Mouse (Mus musculus) heart, embryonic 16.5 days (tissue): ENCODE measurements around the gene 2900026A02Rik. TPM values are rescaled to one million over a fixed set of nuclear protein-coding genes. Genes with fewer than 3 reads are reported as not detected.

Experiments used
- ATAC-seq: fragments of 200-750 bp; cut with Nextera tagmentation; replicated peaks from 2 replicates; pipeline ENCODE4 v1.8.0; 2017; ENCODE audit warnings: moderate number of reproducible peaks; ENCODE audit not compliant: insufficient read depth, low FRiP score; ENCODE audit errors: extremely low read depth
- H3K27ac ChIP-seq: fragments of 300-500 bp; sonication (generic); 2 replicates; pipeline ENCODE4 v1.5.1; 2014; ENCODE audit warnings: mild to moderate bottlenecking, low read length, control low read depth, moderate library complexity
- H3K27me3 ChIP-seq: fragments of 300-500 bp; sonication (generic); 2 replicates; pipeline ENCODE4 v1.6.1; 2014; ENCODE audit warnings: low read length, mixed read lengths; ENCODE audit not compliant: control insufficient read depth, insufficient read depth
- H3K36me3 ChIP-seq: fragments of 300-500 bp; sonication (generic); 2 replicates; pipeline ENCODE4 v1.6.1; 2014; ENCODE audit not compliant: control insufficient read depth, insufficient read depth
- H3K4me1 ChIP-seq: fragments of 300-500 bp; sonication (generic); 2 replicates; pipeline ENCODE4 v1.6.1; 2014; ENCODE audit warnings: low read length, mixed read lengths; ENCODE audit not compliant: control insufficient read depth, insufficient read depth
- H3K4me2 ChIP-seq: fragments of 300-500 bp; sonication (generic); 2 replicates; pipeline ENCODE4 v1.6.1; 2014; ENCODE audit warnings: low read depth, mild to moderate bottlenecking, control low read depth, low read length
- H3K4me3 ChIP-seq: fragments of 300-500 bp; sonication (generic); 2 replicates; pipeline ENCODE4 v1.5.1; 2014; ENCODE audit warnings: mild to moderate bottlenecking, control low read depth, low read length
- H3K9ac ChIP-seq: fragments of 300-500 bp; sonication (generic); 2 replicates; pipeline ENCODE4 v1.6.1; 2014; ENCODE audit warnings: low read length, control low read depth
- H3K9me3 ChIP-seq: fragments of 300-500 bp; sonication (generic); replicated peaks from 2 replicates; pipeline ENCODE4 v1.6.1; 2016; ENCODE audit warnings: low read length; ENCODE audit not compliant: control insufficient read depth
- WGBS: fragments of 180-500 bp; shearing (Covaris S2); extraction: QIAGEN DNeasy Blood & Tissue Kit; methylation state at CpG from one replicate; pipeline ENCODE4 v1.1.7; 2014; 5-methylcytosine and 5-hydroxymethylcytosine counted together
- polyA plus RNA-seq: library from polyadenylated mRNA; unstranded; fragments of >200 nt; fragmentation: Nextera tagmentation; extraction: Ambion mirVana; gene quantifications from 2 replicates; pipeline ENCODE4 v1.2.1, GENCODE M21; 2015

Gene 2900026A02Rik
- polyA plus RNA-seq, 1 experiment from 2014 or later, result 14.9 TPM

DNA sequence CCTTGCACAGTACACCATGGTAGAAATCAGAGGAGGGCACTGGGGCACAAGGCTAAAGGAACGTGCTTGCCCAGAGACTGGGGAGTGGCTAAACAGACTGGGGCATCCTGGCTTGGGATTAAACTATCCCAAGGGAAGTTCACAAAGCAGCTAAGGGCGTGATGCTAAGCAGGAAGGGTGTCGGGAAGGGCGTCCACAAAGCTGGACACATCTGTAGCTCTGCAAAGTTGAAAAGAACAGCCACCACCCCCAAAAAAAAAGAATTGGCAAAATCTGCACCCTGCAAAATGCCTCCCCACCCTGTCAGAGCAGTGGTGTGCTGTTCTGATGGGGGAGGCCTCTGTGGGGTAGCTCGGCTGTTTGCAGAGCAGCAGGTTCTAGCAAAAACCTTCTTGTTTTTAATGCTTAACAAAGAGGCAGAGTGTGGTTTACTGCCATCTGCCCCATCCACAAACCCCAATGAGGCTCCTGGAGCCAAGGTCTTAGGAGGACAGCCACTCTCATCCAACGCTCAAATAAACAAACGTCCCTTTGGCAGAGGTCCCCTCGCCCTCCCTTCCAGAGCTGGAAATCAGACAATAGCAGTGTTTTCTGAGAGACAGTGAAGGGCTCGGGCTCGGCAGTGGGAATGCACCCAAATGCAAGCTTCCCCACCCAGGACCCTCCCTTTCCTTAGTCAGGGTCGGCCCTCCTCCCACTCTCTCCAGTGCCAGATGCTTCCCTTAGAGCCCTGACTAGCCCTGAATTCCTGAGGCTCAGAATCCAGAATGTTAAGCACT, 12.2 kb downstream of the 2900026A02Rik start:
- peak; percentile 53 for ATAC-seq
- no peak overlapping the region for H3K9ac ChIP-seq
- 0 out of 2 replicates have a peak, but pooled peaks cover 5% of the 10 kb centered on the region for H3K4me1 ChIP-seq
- H3K27ac ChIP-seq, result peak overlapping the region; percentile 85
- no peaks in the 10 kb centered on the region for H3K36me3 ChIP-seq
- 45% methylated on average over 11 of the region's 11 CpGs for whole genome bisulfite sequencing
- H3K9me3 ChIP-seq, result no peaks in the 10 kb centered on the region
- H3K4me2 ChIP-seq, result no peak overlapping the region
- no peak overlapping the region for H3K4me3 ChIP-seq
- H3K27me3 ChIP-seq, result no peaks in the 10 kb centered on the region

DNA sequence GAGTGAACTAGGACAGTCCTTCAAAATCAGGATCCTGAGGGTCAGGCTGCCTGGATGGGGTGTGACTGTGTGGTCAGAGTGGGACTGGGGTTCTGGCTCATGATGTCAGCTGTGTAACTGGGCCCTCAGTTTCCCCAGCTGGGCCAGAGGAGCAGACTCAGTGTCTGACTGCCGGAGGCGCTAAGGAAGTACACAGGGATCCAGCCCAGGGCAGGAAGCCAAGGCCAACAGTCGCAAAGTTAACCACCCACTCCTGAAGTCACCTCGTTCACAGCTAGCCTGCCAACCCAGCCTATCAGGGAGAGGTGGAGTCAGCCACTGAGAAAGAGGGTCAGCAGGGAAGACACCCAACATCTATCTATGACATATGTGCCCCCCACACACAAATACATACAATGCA, 13.0 kb downstream of the 2900026A02Rik start:
- ATAC-seq, result no peak
- Histone ChIP-seq H3K27me3 (no peaks in the 10 kb centered on the region), H3K36me3 (no peaks in the 10 kb centered on the region), H3K4me1 (0 out of 2 replicates have a peak, but pooled peaks cover 5% of the 10 kb centered on the region), H3K9ac (no peak overlapping the region), H3K4me2 (no peak overlapping the region), H3K9me3 (peaks cover 4% of the 10 kb centered on the region; the same call in 1 of the 2 replicates), H3K4me3 (no peak overlapping the region), H3K27ac (peak overlapping the region; percentile 85)
- 32% methylated on average over 4 of the region's 4 CpGs for WGBS

DNA sequence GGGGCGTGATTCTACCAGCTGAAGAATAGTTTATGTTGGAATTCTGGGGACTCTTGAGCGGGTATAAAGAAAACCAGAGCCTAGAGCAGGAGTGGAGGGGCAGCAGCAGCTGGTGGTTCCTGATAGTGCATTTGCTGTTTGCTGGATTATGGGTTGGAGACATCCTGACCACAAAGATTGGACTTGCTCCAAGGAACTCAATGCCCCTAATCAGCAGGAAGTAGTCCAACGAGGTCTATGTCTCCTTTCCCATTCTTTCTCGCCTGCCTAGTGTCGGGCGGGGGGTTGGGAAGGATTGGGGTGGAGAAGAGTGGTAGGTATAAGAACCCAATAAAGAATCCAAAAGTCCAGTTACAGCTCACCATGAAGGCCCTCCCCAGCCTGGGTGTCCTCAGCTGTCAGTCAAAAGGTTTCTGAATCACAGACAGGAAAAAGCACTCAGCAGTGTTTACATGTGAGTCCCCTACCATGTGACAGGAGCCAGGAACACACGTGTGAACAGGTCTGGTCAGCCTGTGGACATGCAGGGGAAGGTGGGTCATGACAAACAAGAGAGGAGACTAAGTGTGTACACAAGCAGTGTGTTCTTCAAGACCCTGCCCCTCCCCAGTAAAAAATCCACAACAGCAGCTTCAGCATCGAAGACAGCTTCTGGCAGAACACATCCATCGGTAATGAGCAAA, 14.2 kb downstream of the 2900026A02Rik start:
- Histone ChIP-seq H3K36me3 (no peaks in the 10 kb centered on the region), H3K9ac (no peak overlapping the region), H3K4me3 (no peak overlapping the region), H3K27ac (peak overlapping the region; percentile 85), H3K27me3 (no peaks in the 10 kb centered on the region), H3K9me3 (peaks cover 6% of the 10 kb centered on the region; the same call in 1 of the 2 replicates), H3K4me2 (no peak overlapping the region), H3K4me1 (0 out of 2 replicates have a peak, but pooled peaks cover 5% of the 10 kb centered on the region)
- WGBS, result 36% methylated on average over 9 of the region's 9 CpGs
- no peak for ATAC-seq

DNA sequence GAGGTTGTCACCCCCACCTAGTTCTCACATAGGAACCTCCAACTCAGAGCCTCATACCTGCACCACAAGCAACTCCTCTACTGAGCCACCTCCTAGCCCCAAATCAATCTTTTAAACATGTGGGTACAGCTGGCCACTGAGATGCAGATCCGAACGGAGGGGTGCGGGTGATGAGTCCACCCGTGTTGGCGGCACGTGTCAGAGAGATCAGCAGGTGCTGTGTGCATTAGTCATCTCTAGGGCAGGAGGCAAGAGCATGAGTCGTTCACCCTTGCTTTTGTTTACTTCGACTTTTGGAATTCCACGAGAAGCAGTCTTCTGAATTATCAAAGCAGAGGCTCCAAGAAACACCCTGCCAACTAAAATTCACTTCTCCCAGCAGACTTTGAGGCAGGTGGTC, 16.8 kb downstream of the 2900026A02Rik start:
- peaks cover 6% of the 10 kb centered on the region; the same call in 1 of the 2 replicates for H3K4me1 ChIP-seq
- H3K36me3 ChIP-seq, result no peaks in the 10 kb centered on the region
- ATAC-seq, result no peak
- peaks cover 6% of the 10 kb centered on the region; the same call in 1 of the 2 replicates for H3K9me3 ChIP-seq
- 76% methylated on average over 9 of the region's 9 CpGs for WGBS
- H3K4me3 ChIP-seq, result no peak overlapping the region
- no peak overlapping the region for H3K9ac ChIP-seq
- no peak overlapping the region for H3K4me2 ChIP-seq
- H3K27ac ChIP-seq, result no peak overlapping the region
- H3K27me3 ChIP-seq, result no peaks in the 10 kb centered on the region

DNA sequence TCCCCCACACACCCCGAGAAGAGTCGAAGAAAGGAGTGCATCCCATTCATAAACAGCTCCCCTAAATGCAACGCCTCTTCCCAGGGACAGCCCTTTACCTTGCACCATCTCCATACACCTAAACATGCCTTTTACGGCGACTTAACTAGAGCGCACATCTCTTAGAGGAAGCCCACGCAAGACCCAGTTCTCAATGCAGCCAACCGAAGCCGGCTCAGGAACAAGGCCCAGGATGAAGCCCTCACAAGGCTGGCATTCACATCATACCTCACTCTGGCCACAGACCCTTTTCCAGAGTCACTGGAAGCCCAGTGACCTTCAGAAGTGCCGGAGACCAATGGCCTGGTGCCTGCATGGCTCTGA, 21.3 kb downstream of the 2900026A02Rik start:
- Histone ChIP-seq H3K9me3 (peaks cover 6% of the 10 kb centered on the region; the same call in 1 of the 2 replicates), H3K4me1 (peaks cover 13% of the 10 kb centered on the region), H3K4me2 (no peak overlapping the region), H3K9ac (no peak overlapping the region), H3K27ac (peak overlapping the region; percentile 46), H3K4me3 (no peak overlapping the region), H3K27me3 (no peaks in the 10 kb centered on the region), H3K36me3 (no peaks in the 10 kb centered on the region)
- no peak for ATAC-seq
- 75% methylated on average over 10 of the region's 10 CpGs for WGBS

DNA sequence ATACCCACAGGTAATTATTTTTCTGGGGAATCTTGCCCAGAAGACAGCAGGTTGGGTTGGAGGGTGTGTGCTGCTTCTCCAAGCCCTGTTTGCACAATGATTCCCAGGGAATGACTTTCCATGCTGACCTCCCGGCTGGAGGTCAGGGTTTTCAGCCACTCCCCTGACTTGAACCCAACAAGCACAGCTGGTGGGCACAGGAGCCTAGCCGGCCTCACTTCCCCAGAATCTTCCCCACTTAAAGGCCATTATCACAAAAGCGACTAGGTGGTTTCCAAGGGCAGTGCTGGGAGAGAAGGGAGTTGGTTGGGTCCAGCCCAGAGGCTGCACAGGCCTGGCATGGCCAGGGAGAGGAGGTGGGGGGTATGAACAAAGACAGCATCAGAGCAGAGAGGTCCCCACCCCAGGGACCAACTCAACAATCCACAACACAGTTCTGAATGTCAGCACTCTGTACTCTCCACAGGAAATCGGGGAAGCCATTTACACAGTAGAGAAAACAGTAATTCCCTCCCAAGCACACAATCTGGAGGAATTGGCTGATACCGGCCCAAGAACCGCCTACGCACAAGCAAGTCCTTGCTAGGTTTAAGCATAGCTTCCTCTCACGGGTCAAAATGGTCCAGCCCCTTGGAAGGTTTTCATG, 21.8 kb downstream of the 2900026A02Rik start:
- 41% methylated on average over 8 of the region's 8 CpGs for WGBS
- Histone ChIP-seq H3K4me3 (no peak overlapping the region), H3K27ac (peak overlapping the region; percentile 46), H3K36me3 (no peaks in the 10 kb centered on the region), H3K27me3 (no peaks in the 10 kb centered on the region), H3K9ac (no peak overlapping the region), H3K4me1 (peaks cover 13% of the 10 kb centered on the region), H3K9me3 (peaks cover 6% of the 10 kb centered on the region; the same call in 1 of the 2 replicates), H3K4me2 (no peak overlapping the region)
- peak; percentile 73 for ATAC-seq

DNA sequence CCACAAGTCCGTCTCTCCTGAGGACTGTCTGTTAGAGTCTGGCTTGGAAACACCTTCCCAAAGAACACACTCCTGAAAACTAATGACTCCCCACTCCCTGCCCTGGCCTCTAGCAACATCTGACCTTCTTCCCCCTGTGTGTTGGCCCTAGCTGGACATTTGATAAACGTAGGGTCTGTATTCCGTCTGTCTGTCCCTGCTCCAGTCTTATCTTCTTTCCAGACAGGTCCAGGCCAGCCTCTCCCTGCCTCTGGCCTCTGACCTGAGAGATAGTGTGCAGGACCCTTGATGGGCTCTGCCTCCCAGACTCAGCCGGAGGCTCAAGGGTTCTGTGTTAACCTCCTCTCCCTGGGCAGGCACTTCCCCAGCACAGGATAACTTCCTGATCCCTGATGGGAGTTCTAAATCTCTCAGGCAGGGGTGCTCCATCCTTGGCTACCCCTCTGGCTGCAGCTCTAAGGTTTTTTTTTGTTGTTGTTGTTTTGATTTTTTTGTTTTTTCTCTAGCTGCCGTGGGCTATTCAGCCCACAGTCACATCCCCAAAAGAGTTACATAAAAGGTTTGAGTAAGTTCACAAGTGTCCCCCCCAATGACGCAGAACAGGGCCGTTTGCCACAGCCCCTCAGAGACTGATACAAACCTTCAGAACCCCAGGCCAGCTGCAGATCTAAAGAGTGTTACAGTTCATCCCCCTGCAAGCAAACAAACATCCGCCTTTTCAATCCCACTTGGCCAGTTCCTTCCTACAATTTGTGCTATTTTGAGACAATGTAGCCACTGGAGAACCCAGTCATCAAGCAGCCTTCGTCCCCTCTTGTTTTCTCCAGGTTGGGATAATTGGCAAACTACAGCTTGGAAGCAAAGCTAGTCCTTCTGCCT, 23.9 kb downstream of the 2900026A02Rik start:
- 33% methylated on average over 9 of the region's 9 CpGs for WGBS
- Histone ChIP-seq H3K4me3 (no peak overlapping the region), H3K9me3 (no peaks in the 10 kb centered on the region), H3K9ac (no peak overlapping the region), H3K36me3 (no peaks in the 10 kb centered on the region), H3K4me2 (no peak overlapping the region), H3K27me3 (no peaks in the 10 kb centered on the region), H3K27ac (peak overlapping the region; percentile 77), H3K4me1 (peaks cover 13% of the 10 kb centered on the region)
- no peak for ATAC-seq

DNA sequence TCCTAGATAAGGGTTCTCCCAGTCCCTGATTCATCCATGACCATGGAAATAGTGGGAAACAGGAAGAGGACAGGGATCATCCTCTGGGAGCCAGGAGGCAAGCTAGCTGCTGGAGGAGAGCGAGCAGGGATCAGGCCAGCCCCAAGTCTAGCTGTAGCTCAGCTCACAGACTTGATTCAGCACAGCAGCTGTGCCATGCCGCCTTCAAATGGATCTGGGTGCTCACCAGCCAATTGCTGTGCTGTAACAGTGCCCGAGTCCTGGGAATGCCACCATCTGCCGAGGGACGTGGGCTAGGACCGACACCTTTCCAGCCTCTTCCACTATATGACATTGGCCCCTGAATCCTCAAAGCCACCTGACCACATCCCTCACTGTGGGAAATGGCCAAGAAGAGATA, 25.1 kb downstream of the 2900026A02Rik start:
- H3K9ac ChIP-seq, result no peak overlapping the region
- no peaks in the 10 kb centered on the region for H3K36me3 ChIP-seq
- H3K4me1 ChIP-seq, result peaks cover 11% of the 10 kb centered on the region
- no peak for ATAC-seq
- WGBS, result 85% methylated on average over 6 of the region's 6 CpGs
- no peaks in the 10 kb centered on the region for H3K27me3 ChIP-seq
- H3K27ac ChIP-seq, result peak overlapping the region; percentile 77; the same call in 1 of the 2 replicates
- no peak overlapping the region for H3K4me3 ChIP-seq
- H3K9me3 ChIP-seq, result no peaks in the 10 kb centered on the region
- H3K4me2 ChIP-seq, result no peak overlapping the region
